9 mouse cellular contexts compared by ENCODE assay signal in genomic region chr9:122691879-122692278, GRCm38 (mm10). TPM values are rescaled to one million over a fixed set of nuclear protein-coding genes. Genes with fewer than 3 reads are reported as not detected.
DNase-seq lines count a peak whose midpoint lies in the region; TF ChIP-seq lines count a peak whose summit lies in the region.
"Had no signal": no experiment of that assay in that cellular context is flagged by ENCODE, and none has a peak within 500 bp of the region (broad histone marks: within the 10 kb centered on the region; RNA-seq: fewer than 3 reads in every experiment).

No protein-coding gene starts in this region.

- peak; percentile 23 for TF ChIP-seq RAD21 in MEL (IDR thresholded peaks at IDR 0.05; ENCODE audit: low read depth, low read length)

- H3K4me1 ChIP-seq in MEL (ENCODE audit: control insufficient read depth in 1 of 2, insufficient read depth in 2 of 2, low read length in 2 of 2): no peaks in the 10 kb centered on the region

- H3K36me3 ChIP-seq in MEL (ENCODE audit: control insufficient read depth in 1 of 2, insufficient read depth in 2 of 2, low read length in 2 of 2): no peaks in the 10 kb centered on the region

- TF ChIP-seq CTCF in MEL (IDR thresholded peaks at IDR 0.05 in 2 of 3, conservative IDR thresholded peaks at IDR 0.05 in 1 of 3; ENCODE audit: control insufficient read depth in 1 of 3, insufficient read depth in 1 of 3, low read depth in 2 of 3, low read length in 3 of 3, poor library complexity in 1 of 3, severe bottlenecking in 1 of 3): peak in 2 of 3 experiments; percentile 37 to 39; a peak in 3 of 6 replicates

- no peak overlapping the region for H3K4me3 ChIP-seq in MEL (ENCODE audit: control insufficient read depth in 1 of 2, insufficient read depth in 1 of 2, low read depth in 2 of 2, low read length in 2 of 2)

- intact Hi-C loops in heart, postnatal 10 days (cut with DNase I): no loop called here

- H3K9ac ChIP-seq in MEL (ENCODE audit: control insufficient read depth, low read depth, low read length, poor library complexity, severe bottlenecking): no peak overlapping the region

- H3K79me2 ChIP-seq in MEL (ENCODE audit: control insufficient read depth, insufficient read depth, low read length, poor library complexity): no peaks in the 10 kb centered on the region

- H3K27me3 ChIP-seq in MEL (ENCODE audit: control insufficient read depth in 1 of 2, insufficient read depth in 2 of 2, low read length in 2 of 2): peaks cover 0 to 1% of the 10 kb centered on the region in 2 experiments; a peak in 1 of 4 replicates

- TF ChIP-seq POLR2A in MEL (IDR thresholded peaks at IDR 0.05; ENCODE audit: control insufficient read depth in 1 of 2, insufficient read depth in 1 of 2, low read depth in 1 of 2, low read length in 2 of 2, poor library complexity in 1 of 2): no peak

- DNase-seq in left cerebral cortex, adult 11 months (ENCODE audit: low spot score): peak; percentile 51
- DNase-seq in left cerebral cortex, adult 8-10 months (ENCODE audit: low spot score in 2 of 2): no peak
- DNase-seq in MEL (ENCODE audit: low read depth, low spot score): peak; percentile 58
- DNase-seq in c-Kit-negative CD71-positive TER-119-positive erythroid progenitor cells, embryonic 14.5 days (ENCODE audit: low read depth, low spot score): peak; percentile 9
- peak; percentile 42 for DNase-seq in retina, embryonic 14.5 days (ENCODE audit: low spot score)
- no peak for DNase-seq in natural killer cell, adult 2 months (ENCODE audit: low spot score in 2 of 2)
- DNase-seq in heart, postnatal 10 days: no peak
- DNase-seq: cerebellum, adult 11 months; lung, postnatal 4 days had no signal

- no peak for TF ChIP-seq EP300 in MEL (IDR thresholded peaks at IDR 0.05; ENCODE audit: low read depth in 1 of 2, low read length in 2 of 2)

- H3K27ac ChIP-seq in MEL (ENCODE audit: control insufficient read depth, low read depth, low read length): no peak overlapping the region

- H3K9me3 ChIP-seq in MEL (replicated peaks; ENCODE audit: insufficient read depth, low read length): no peaks in the 10 kb centered on the region

TF ChIP-seq in MEL, 35 proteins besides CTCF, POLR2A, EP300 and RAD21:
- TF ChIP-seq NRF1 (IDR thresholded peaks at IDR 0.05; ENCODE audit: insufficient read depth, low read depth, low read length, poor library complexity, severe bottlenecking): no peak
- TF ChIP-seq MAFK (IDR thresholded peaks at IDR 0.05; ENCODE audit: borderline replicate concordance, low read depth, low read length): no peak
- no peak for TF ChIP-seq TCF12 (IDR thresholded peaks at IDR 0.05; ENCODE audit: low read depth, low read length)
- no peak for TF ChIP-seq BHLHE40 (IDR thresholded peaks at IDR 0.05; ENCODE audit: borderline replicate concordance, low read depth, low read length)
- no peak for TF ChIP-seq ZNF384 (IDR thresholded peaks at IDR 0.05; ENCODE audit: low read depth, low read length)
- no peak for TF ChIP-seq HCFC1 (IDR thresholded peaks at IDR 0.05; ENCODE audit: low read depth, low read length)
- no peak for TF ChIP-seq MAZ (IDR thresholded peaks at IDR 0.05; ENCODE audit: low read depth, low read length)
- no peak for TF ChIP-seq RCOR1 (IDR thresholded peaks at IDR 0.05; ENCODE audit: low read depth, low read length)
- no peak for TF ChIP-seq CHD1 (IDR thresholded peaks at IDR 0.05; ENCODE audit: low read depth, low read length)
- TF ChIP-seq KAT2A (conservative IDR thresholded peaks at IDR 0.05; ENCODE audit: low read depth, low read length): no peak
- TF ChIP-seq JUND (IDR thresholded peaks at IDR 0.05; ENCODE audit: low read depth, low read length): no peak
- no peak for TF ChIP-seq MAX (IDR thresholded peaks at IDR 0.05; ENCODE audit: low read length)
- TF ChIP-seq E2F4 (IDR thresholded peaks at IDR 0.05; ENCODE audit: borderline replicate concordance, low read depth, low read length): no peak

RNA-seq across cellular contexts. Expression of gene Topaz1, which starts 55.3 kb away (rescaled TPM):
- not detected for total RNA-seq in left cerebral cortex, adult 8-10 months (2022)
- total RNA-seq in MEL (2012; rRNA removed): not detected in 2 replicates
- polyA plus RNA-seq in MEL (2012; ENCODE audit: insufficient read depth in 1 of 2, insufficient read length in 2 of 2, low read depth in 1 of 2, low replicate concordance in 2 of 2, missing spikeins in 1 of 2): not detected
- not detected for total RNA-seq in heart, postnatal 10 days (2021)

Comparison
In these comparisons a context has a peak if more than half of its experiments do, and no peak if none do; other contexts are left out.
1. DNase-seq: peak in left cerebral cortex, adult 11 months (single experiment), MEL (single experiment), c-Kit-negative CD71-positive TER-119-positive erythroid progenitor cells, embryonic 14.5 days (single experiment) and retina, embryonic 14.5 days (single experiment); none in left cerebral cortex, adult 8-10 months (0 of 2), natural killer cell, adult 2 months (0 of 2) and heart, postnatal 10 days (0 of 2).